Mouse (Mus musculus): ENCODE data around the gene Gtf2ird2. TPM values are rescaled to one million over a fixed set of nuclear protein-coding genes. Genes with fewer than 3 reads are reported as not detected.
A peak's percentile ranks its signal among the peaks of the same experiment; 100 is the strongest.

Gene Gtf2ird2
- polyA plus RNA-seq, 1 experiment from 2014 or later, result 11.0 TPM

DNA sequence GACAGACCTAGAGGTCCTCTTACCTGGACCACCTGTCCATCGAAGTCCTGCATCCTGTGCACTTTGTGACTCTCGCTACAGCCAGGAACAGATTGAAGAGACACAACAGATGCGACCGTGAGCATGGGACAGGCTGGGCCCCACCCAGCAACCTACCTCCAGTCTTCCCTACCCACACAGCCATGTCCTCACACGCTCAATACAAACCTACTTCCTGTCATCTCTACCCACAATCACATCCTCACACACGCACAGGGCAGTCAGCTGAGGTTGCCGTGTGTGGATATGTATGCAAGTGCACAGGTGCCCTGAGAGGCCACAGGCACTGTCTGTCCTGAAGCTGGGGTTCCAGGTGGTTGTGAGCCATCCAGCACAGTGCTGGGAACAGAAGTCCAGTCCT is 17.2 kb upstream of the Gtf2ird2 start:
- Histone ChIP-seq H3K27ac (no peak overlapping the region), H3K9me3 (replicated peaks) (no peaks in the 10 kb centered on the region)

DNA sequence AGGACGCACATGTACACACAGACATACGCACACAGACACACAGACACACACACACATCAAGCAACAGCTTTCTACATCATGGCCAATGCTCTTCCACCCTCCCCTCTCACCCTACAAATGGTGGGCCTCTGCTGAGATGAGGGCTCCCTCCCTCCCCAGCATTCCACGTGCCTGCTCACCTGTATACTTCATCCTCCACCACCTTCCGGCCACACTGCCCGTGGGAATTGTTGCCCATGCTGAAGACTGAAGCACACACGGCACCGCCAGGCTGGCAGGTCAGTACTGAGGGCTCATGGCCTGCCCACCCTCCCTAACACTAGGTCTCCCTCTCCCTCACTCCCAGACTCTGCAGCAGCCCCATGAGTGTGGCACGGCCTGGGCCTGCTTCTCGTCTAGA is 15.8 kb upstream of the Gtf2ird2 start:
- no peak overlapping the region for H3K4me3 ChIP-seq
- WGBS, result 94% methylated on average over 9 of the region's 9 CpGs
- no peaks in the 10 kb centered on the region for H3K27me3 ChIP-seq
- H3K36me3 ChIP-seq (ENCODE audit: poor library complexity, severe bottlenecking), result peaks cover 53% of the 10 kb centered on the region
- peaks cover 13% of the 10 kb centered on the region for H3K4me1 ChIP-seq
- H3K27ac ChIP-seq, result no peak overlapping the region
- no peak for ATAC-seq
- no peak overlapping the region for H3K9ac ChIP-seq
- H3K4me2 ChIP-seq, result no peak overlapping the region
- no peaks in the 10 kb centered on the region for H3K9me3 ChIP-seq (replicated peaks)

More for the DNA sequence above, 17.2 kb upstream of the Gtf2ird2 start:
- Histone ChIP-seq H3K36me3 (ENCODE audit: poor library complexity, severe bottlenecking) (peaks cover 56% of the 10 kb centered on the region), H3K4me1 (peaks cover 13% of the 10 kb centered on the region), H3K9ac (no peak overlapping the region), H3K4me2 (no peak overlapping the region), H3K4me3 (no peak overlapping the region), H3K27me3 (no peaks in the 10 kb centered on the region)
- ATAC-seq, result no peak
- WGBS, result 96% methylated on average over 7 of the region's 7 CpGs

DNA sequence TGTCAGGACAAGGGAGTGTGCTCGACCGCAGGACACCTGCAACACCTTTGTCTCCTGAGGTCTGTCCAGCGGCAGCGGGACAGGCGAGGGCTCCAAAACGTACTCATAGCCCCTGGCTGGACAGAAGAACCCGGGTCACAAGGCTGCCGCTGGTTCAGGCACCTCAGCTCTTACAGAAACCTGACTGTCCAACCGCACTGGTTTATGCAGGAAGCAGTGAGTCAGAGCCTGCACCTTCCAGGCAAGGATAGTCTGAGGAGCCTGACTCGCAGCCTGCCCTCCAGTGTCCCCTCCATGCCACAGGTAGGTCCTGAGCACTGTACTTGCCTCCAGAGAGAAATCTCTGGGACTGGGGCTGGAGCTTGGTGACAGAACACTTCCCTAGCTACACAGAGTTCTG is 14.6 kb upstream of the Gtf2ird2 start:
- Histone ChIP-seq H3K27me3 (no peaks in the 10 kb centered on the region), H3K4me3 (no peak overlapping the region), H3K4me1 (peaks cover 13% of the 10 kb centered on the region), H3K9me3 (replicated peaks) (no peaks in the 10 kb centered on the region), H3K9ac (no peak overlapping the region), H3K27ac (no peak overlapping the region), H3K4me2 (no peak overlapping the region), H3K36me3 (ENCODE audit: poor library complexity, severe bottlenecking) (peaks cover 43% of the 10 kb centered on the region)
- ATAC-seq, result no peak
- 94% methylated on average over 10 of the region's 10 CpGs for WGBS

DNA sequence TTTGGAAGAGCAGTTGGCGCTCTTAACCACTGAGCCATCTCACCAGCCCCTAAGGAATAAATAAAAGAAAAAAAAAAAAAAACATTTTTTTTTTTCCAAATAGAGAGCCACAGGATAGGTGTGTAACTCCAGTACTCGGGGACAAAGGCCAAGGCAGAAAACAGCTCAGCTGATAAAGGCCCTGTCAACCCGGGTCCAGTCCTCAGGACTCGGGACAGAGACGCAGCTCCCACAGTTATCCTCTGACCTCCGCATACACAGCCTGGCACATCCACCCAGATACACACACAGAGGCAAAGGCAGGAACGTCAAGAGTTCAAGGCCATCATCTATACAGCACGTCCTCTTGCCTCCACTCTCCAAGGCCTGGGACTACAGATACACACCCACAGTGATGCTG is 13.7 kb upstream of the Gtf2ird2 start:
- Histone ChIP-seq H3K36me3 (ENCODE audit: poor library complexity, severe bottlenecking) (peaks cover 43% of the 10 kb centered on the region), H3K9ac (no peak overlapping the region), H3K4me3 (no peak overlapping the region), H3K9me3 (replicated peaks) (no peaks in the 10 kb centered on the region), H3K27me3 (no peaks in the 10 kb centered on the region), H3K4me1 (peaks cover 12% of the 10 kb centered on the region), H3K4me2 (no peak overlapping the region), H3K27ac (no peak overlapping the region)
- WGBS, result 95% methylated on average over 8 of the region's 8 CpGs
- no peak for ATAC-seq

DNA sequence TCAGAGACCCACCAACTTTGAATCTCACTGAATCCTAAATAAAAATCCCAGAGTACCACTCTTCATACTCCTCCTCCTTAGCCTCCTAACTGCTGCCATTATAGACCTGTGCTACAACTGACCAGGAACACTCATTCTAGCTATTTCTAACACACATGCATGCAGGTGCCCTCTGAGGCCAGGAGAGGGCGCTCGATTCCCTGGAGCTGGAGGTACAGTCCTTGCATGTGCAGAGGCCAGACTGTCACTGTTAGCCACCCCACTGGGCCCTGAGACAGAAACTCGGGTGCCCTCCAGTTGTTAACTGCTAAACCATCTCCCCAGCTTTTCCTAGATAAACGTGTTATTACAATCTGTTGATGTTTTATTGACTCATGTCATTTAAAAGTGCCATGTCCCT is 10.6 kb upstream of the Gtf2ird2 start:
- H3K9me3 ChIP-seq (replicated peaks), result no peaks in the 10 kb centered on the region
- WGBS, result 40% methylated on average over 4 of the region's 4 CpGs
- no peak overlapping the region for H3K9ac ChIP-seq
- no peak overlapping the region for H3K27ac ChIP-seq
- H3K4me1 ChIP-seq, result peaks cover 16% of the 10 kb centered on the region
- H3K4me2 ChIP-seq, result no peak overlapping the region
- no peaks in the 10 kb centered on the region for H3K27me3 ChIP-seq
- no peak for ATAC-seq
- no peak overlapping the region for H3K4me3 ChIP-seq
- H3K36me3 ChIP-seq (ENCODE audit: poor library complexity, severe bottlenecking), result peaks cover 25% of the 10 kb centered on the region; the same call in 1 of the 2 replicates

DNA sequence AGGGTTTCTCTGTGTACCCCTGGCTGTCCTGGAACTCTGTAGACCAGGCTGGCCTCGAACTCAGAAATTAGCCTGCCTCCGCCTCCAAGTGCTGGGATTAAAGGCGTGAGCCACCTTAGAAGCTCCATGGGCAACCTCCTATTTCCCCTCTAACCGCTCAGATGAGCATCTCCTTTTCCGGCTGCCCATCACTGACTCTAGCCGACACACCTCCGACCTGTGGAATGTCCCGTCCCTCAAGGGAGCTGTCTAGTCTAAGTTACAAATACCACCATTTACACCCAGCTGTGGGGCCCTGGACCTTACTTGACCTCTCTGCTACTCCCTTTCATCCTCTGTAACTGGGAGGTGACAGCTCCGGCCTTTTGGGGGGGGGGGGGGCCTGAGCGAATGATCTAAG is 8.1 kb upstream of the Gtf2ird2 start:
- no peak for ATAC-seq
- Histone ChIP-seq H3K36me3 (ENCODE audit: poor library complexity, severe bottlenecking) (peaks cover 18% of the 10 kb centered on the region; the same call in 1 of the 2 replicates), H3K9me3 (replicated peaks) (no peaks in the 10 kb centered on the region), H3K4me2 (peak overlapping the region; percentile 86), H3K27me3 (no peaks in the 10 kb centered on the region), H3K27ac (peak overlapping the region; percentile 66; the same call in 1 of the 2 replicates), H3K4me3 (peak overlapping the region; percentile 92), H3K9ac (peak overlapping the region; percentile 78), H3K4me1 (peaks cover 16% of the 10 kb centered on the region)
- WGBS, result 9% methylated on average over 10 of the region's 10 CpGs

DNA sequence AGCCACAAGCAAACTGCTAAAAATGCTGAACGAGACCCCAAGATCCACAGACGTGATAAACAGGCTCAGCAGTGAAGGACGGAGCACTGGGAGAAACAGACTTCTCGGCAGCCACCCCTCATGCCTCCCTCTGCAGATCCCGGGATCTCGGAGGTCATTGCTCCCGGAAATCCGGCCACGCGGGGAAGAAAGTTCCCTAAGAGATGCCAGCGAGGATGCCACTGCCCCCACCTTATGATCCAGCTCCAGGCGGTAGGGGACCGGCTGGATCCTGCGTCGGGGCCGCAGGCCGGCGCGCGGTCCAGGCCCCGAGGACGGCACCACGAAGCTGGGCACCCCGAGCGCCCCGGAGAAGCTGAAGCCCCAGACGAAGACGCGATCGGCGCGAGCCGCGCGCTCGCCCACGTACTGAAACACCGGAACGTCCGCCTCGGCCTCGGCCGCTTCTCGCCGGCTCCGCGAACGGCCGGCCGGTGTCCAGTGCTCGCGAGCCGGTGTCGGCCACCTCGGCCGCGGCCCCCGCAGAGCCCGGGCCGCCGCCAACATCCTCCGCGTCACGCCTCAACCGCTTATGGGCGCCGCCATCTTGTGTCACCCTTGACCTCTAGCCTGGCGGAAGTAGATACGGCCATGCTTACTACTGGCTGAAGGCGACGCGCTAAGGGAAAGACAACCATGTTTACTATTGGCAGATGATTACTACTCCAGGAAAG is 7.5 kb upstream of the Gtf2ird2 start, which contains the start of gene Rcc1l:
TSS of gene Rcc1l (minus strand) at position 606 of the 713 bp plus-strand sequence.
- H3K4me1 ChIP-seq, result peaks cover 16% of the 10 kb centered on the region
- no peaks in the 10 kb centered on the region for H3K27me3 ChIP-seq
- H3K4me2 ChIP-seq, result peak within 1 kb of the TSS; percentile 86
- under 1% methylated on average over 71 of the region's 72 CpGs for WGBS
- H3K9ac ChIP-seq, result peak within 1 kb of the TSS; percentile 78
- H3K27ac ChIP-seq, result peak within 1 kb of the TSS; percentile 66
- no peaks in the 10 kb centered on the region for H3K9me3 ChIP-seq (replicated peaks)
- peak within 1 kb of the TSS; percentile 92 for H3K4me3 ChIP-seq
- peaks cover 12% of the 10 kb centered on the region; the same call in 1 of the 2 replicates for H3K36me3 ChIP-seq (ENCODE audit: poor library complexity, severe bottlenecking)
- ATAC-seq, result peak; percentile 92

DNA sequence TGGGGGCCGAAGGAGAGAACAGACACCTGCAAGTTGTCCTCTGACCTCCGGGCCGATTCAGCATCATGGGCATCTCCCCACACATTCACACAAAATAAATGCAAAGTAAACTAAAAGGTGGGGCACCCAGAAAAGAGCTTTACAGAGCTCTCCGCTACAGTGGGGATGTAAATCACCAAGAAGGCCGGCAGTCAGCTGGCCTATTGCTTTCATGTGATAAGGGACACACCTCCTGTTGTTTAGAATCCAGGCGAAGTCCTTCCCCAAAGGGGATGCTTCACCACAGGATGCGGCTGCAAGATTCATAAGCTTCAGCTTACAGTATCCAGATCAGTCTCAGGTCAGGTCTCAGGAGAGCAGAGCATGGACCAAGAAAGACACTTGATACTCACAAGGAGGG is 5.3 kb upstream of the Gtf2ird2 start:
- WGBS, result 80% methylated on average over 7 of the region's 7 CpGs
- H3K9ac ChIP-seq, result 0 out of 2 replicates have a peak overlapping the region, but pooled peaks have one; percentile 1

DNA sequence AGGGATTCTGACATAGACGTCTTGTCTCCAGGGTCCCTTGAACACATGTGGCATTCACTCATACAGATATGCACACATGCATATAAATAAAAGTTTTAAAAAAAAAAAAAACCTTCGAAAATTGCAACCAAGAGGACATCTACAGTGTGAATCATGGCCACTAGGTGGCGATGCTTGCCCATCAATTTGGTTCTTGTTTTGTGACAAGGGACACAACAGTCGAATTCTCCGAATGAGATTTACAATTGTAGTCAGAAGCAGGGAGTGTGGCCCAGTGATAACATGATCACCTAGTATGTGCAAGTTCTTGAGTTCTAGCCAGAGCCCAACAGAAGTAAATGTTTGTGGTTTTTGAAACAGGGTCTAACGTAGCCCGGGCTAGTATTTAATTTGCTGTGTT is 3.9 kb upstream of the Gtf2ird2 start:
- H3K4me3 ChIP-seq, result no peak overlapping the region
- H3K4me1 ChIP-seq, result peaks cover 26% of the 10 kb centered on the region
- no peaks in the 10 kb centered on the region for H3K27me3 ChIP-seq
- no peak overlapping the region for H3K4me2 ChIP-seq
- no peaks in the 10 kb centered on the region for H3K36me3 ChIP-seq (ENCODE audit: poor library complexity, severe bottlenecking)
- ATAC-seq, result no peak
- no peak overlapping the region for H3K9ac ChIP-seq
- H3K27ac ChIP-seq, result no peak overlapping the region
- 23% methylated on average over 7 of the region's 7 CpGs for WGBS
- H3K9me3 ChIP-seq (replicated peaks), result no peaks in the 10 kb centered on the region

More for the DNA sequence above, 5.3 kb upstream of the Gtf2ird2 start:
- Histone ChIP-seq H3K4me2 (no peak overlapping the region), H3K4me3 (no peak overlapping the region), H3K27me3 (no peaks in the 10 kb centered on the region), H3K9me3 (replicated peaks) (no peaks in the 10 kb centered on the region), H3K27ac (no peak overlapping the region), H3K36me3 (ENCODE audit: poor library complexity, severe bottlenecking) (no peaks in the 10 kb centered on the region), H3K4me1 (peaks cover 28% of the 10 kb centered on the region)
- no peak for ATAC-seq

DNA sequence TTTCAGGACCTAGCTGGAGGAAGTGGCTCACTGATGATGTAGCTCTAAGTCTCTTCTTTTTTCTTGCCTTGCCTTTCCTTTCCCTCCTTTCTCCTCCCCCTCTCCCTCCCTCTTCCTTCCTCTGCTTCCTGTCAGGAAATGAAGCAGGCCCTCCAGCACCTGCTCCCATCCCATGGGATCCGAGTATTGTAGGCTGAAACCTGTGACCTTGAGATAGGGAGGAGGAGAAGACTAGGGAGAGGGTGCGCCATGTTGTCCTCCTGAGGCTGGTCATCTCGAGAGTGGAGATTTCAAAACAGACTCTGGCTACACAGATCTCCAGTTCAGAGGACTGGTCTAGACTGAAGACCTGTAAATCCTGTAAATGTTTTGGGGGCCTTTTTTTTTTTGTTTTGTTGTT is 1.6 kb upstream of the Gtf2ird2 start:
- ATAC-seq, result no peak
- H3K4me2 ChIP-seq, result no peak overlapping the region

DNA sequence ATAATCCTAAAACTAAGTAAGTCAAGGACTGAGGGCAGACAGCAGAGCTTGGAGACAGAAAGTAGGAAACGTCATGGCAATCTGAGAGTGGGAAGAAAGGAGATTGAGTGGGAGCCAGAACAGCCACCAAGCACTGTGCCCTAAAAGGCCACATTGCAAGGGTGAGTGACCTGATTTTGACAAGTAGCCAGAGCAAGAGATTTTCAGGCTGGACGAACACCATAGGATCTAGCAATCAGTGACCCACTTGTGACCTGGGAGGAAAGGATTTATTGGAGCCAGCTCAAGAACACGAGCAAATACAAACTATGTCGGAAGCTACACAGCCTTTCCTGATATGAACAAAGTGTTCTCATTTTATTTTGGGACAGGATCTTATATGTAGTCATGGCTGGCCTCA is 1.1 kb upstream of the Gtf2ird2 start:
- peak overlapping the region; percentile 69 for H3K4me3 ChIP-seq
- WGBS, result 76% methylated on average over 4 of the region's 4 CpGs
- H3K4me1 ChIP-seq, result peaks cover 14% of the 10 kb centered on the region
- H3K27ac ChIP-seq, result no peak overlapping the region
- no peaks in the 10 kb centered on the region for H3K27me3 ChIP-seq
- H3K4me2 ChIP-seq, result peak overlapping the region; percentile 89
- no peaks in the 10 kb centered on the region for H3K9me3 ChIP-seq (replicated peaks)
- H3K36me3 ChIP-seq (ENCODE audit: poor library complexity, severe bottlenecking), result no peaks in the 10 kb centered on the region
- peak overlapping the region; percentile 77 for H3K9ac ChIP-seq
- no peak for ATAC-seq

More for the DNA sequence above, 1.6 kb upstream of the Gtf2ird2 start:
- WGBS, result 65% methylated on average over 3 of the region's 3 CpGs
- Histone ChIP-seq H3K4me1 (peaks cover 14% of the 10 kb centered on the region), H3K4me3 (no peak overlapping the region), H3K9ac (peak overlapping the region; percentile 77), H3K27me3 (no peaks in the 10 kb centered on the region), H3K27ac (no peak overlapping the region), H3K36me3 (ENCODE audit: poor library complexity, severe bottlenecking) (no peaks in the 10 kb centered on the region), H3K9me3 (replicated peaks) (no peaks in the 10 kb centered on the region)

DNA sequence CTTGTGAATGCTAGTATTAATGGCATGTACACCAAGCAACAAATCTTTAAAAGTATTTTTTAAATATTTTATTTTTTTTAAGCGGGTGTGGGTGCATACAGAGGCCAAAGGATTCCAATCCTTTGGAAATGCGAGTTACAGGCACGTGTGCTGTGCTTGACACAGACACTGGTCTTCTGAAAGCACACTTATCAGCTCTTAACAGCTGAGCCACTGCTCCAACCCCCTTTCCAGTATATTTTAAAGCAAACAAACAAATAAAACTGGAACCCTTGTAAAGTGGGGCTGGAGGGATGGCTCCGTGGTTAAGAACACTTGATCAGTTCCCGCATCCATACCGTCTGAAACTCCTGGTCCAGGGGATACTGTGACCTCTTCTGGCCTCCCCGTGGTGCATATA is 657 bp upstream of the Gtf2ird2 start:
- 62% methylated on average over 7 of the region's 7 CpGs for WGBS
- Histone ChIP-seq H3K9me3 (replicated peaks) (no peaks in the 10 kb centered on the region), H3K27me3 (no peaks in the 10 kb centered on the region), H3K4me2 (peak overlapping the region; percentile 89), H3K9ac (peak overlapping the region; percentile 77), H3K4me1 (peaks cover 14% of the 10 kb centered on the region), H3K4me3 (peak overlapping the region; percentile 69), H3K36me3 (ENCODE audit: poor library complexity, severe bottlenecking) (no peaks in the 10 kb centered on the region), H3K27ac (0 out of 2 replicates have a peak overlapping the region, but pooled peaks have one; percentile 90)
- no peak for ATAC-seq

Measured in forebrain, embryonic 13.5 days (tissue).